Mouse (Mus musculus): ENCODE data around the gene Gpr155. TPM values are rescaled to one million over a fixed set of nuclear protein-coding genes. Genes with fewer than 3 reads are reported as not detected.

The Gpr155 gene
- polyA plus RNA-seq, 1 experiment from 2014 or later, result 4.9 TPM

DNA sequence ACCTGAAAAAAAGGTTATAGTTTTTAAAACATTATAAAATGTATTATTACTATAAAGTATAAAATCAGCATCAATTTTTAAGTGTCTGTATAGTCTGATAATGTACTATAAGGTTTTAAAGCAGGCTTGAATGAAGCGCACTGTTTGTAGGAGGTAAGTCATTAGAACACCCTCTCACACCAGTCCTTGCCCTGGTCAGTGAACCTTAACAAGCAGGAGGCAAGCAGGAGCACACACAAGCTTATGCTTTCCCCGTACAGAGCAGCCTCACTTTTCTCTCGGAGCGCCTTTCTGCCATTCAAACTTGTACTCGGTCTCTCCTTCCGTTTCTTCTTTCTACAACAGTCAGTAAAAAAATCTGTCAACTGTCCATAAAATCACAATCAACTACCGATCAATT, 80.4 kb downstream of the Gpr155 start:
- no peak overlapping the region for H3K9ac ChIP-seq (ENCODE audit: low read depth, low read length)
- no peaks in the 10 kb centered on the region for H3K4me1 ChIP-seq (ENCODE audit: control insufficient read depth, insufficient read depth, low read length)
- no peaks in the 10 kb centered on the region for H3K9me3 ChIP-seq (replicated peaks; ENCODE audit: control insufficient read depth, low read length)
- WGBS (ENCODE audit: insufficient replicate concordance), result 89% methylated on average over 7 of the region's 7 CpGs
- H3K4me3 ChIP-seq (ENCODE audit: low read depth, low read length), result no peak overlapping the region
- peaks cover 12% of the 10 kb centered on the region for H3K36me3 ChIP-seq (ENCODE audit: control insufficient read depth, insufficient read depth, low read length)
- H3K27ac ChIP-seq (ENCODE audit: low read depth, low read length), result no peak overlapping the region
- no peak overlapping the region for H3K4me2 ChIP-seq
- H3K27me3 ChIP-seq (ENCODE audit: control insufficient read depth, insufficient read depth, low read length), result no peaks in the 10 kb centered on the region
- no peak for ATAC-seq (replicated peaks; ENCODE audit: insufficient number of reproducible peaks, low FRiP score, low TSS enrichment)

DNA sequence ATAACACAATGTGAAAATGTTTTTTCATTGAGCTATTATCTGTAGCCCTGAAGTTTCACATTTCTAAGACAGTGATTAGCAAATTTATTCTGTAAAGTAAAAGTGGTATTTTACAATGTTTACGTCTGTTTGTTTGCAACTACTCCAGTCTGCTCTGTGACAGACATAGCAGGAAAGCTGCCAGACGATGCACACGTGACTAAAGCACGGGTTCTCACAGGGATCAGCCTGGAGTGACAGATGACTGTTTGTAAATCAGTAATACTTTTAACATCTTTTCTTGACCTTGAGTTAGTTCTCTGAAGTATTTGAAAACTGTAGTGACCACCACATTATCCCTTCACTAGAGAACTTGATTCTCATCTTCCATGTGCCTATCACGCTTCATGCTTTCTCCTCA, 81.9 kb downstream of the Gpr155 start:
- no peak for ATAC-seq (replicated peaks; ENCODE audit: insufficient number of reproducible peaks, low FRiP score, low TSS enrichment)
- Histone ChIP-seq H3K9ac (ENCODE audit: low read depth, low read length) (no peak overlapping the region), H3K27me3 (ENCODE audit: control insufficient read depth, insufficient read depth, low read length) (no peaks in the 10 kb centered on the region), H3K27ac (ENCODE audit: low read depth, low read length) (no peak overlapping the region), H3K4me1 (ENCODE audit: control insufficient read depth, insufficient read depth, low read length) (no peaks in the 10 kb centered on the region), H3K4me2 (no peak overlapping the region), H3K4me3 (ENCODE audit: low read depth, low read length) (no peak overlapping the region), H3K36me3 (ENCODE audit: control insufficient read depth, insufficient read depth, low read length) (peaks cover 15% of the 10 kb centered on the region), H3K9me3 (replicated peaks; ENCODE audit: control insufficient read depth, low read length) (no peaks in the 10 kb centered on the region)
- WGBS (ENCODE audit: insufficient replicate concordance), result 86% methylated on average over 5 of the region's 5 CpGs

DNA sequence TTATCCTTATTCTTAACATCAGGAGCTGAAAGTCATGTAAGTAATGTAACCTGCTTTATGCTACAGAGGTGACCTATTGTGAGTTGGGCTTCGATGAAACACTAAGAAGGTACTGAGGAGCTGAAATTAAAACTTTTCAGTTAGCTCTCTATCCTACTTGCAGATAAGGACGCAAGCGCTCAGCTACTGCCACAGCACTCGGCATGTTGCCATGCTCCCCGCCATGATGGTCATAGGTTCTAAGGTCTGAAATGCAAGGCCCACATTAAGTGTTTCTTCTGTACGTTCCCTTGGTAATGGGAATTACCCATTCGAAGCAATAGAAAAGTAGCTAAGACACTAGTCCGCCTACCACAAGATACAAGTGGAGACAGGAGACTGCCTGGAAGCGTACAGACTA, 83.7 kb downstream of the Gpr155 start:
- Histone ChIP-seq H3K27ac (ENCODE audit: low read depth, low read length) (no peak overlapping the region), H3K27me3 (ENCODE audit: control insufficient read depth, insufficient read depth, low read length) (no peaks in the 10 kb centered on the region), H3K9me3 (replicated peaks; ENCODE audit: control insufficient read depth, low read length) (no peaks in the 10 kb centered on the region), H3K36me3 (ENCODE audit: control insufficient read depth, insufficient read depth, low read length) (peaks cover 9% of the 10 kb centered on the region), H3K4me2 (no peak overlapping the region), H3K4me3 (ENCODE audit: low read depth, low read length) (no peak overlapping the region), H3K9ac (ENCODE audit: low read depth, low read length) (no peak overlapping the region), H3K4me1 (ENCODE audit: control insufficient read depth, insufficient read depth, low read length) (no peaks in the 10 kb centered on the region)
- WGBS (ENCODE audit: insufficient replicate concordance), result 89% methylated on average over 9 of the region's 9 CpGs
- no peak for ATAC-seq (replicated peaks; ENCODE audit: insufficient number of reproducible peaks, low FRiP score, low TSS enrichment)

DNA sequence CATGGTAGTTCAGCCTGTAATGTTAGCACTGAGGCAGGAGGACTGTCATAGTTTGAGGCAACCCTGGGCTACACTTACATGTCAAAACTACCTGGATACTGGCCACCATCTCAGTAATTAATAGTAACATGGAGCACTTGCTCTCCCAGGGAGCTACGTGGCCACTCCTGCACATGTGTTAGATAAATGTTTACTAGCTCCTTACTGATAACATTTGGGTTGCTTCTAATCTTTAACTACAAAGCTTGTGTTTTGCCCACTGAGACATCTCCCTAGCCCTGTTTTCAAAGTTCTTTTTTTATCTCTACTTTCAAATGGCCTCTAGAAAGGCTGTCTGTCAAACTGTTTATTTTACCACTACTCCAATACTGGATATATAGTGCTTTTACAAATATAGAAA, 84.4 kb downstream of the Gpr155 start:
- H3K9ac ChIP-seq (ENCODE audit: low read depth, low read length), result no peak overlapping the region
- no peaks in the 10 kb centered on the region for H3K4me1 ChIP-seq (ENCODE audit: control insufficient read depth, insufficient read depth, low read length)
- H3K4me3 ChIP-seq (ENCODE audit: low read depth, low read length), result no peak overlapping the region
- 53% methylated on average over 1 of the region's 1 CpGs for WGBS (ENCODE audit: insufficient replicate concordance)
- no peaks in the 10 kb centered on the region for H3K27me3 ChIP-seq (ENCODE audit: control insufficient read depth, insufficient read depth, low read length)
- no peak overlapping the region for H3K4me2 ChIP-seq
- H3K36me3 ChIP-seq (ENCODE audit: control insufficient read depth, insufficient read depth, low read length), result peaks cover 9% of the 10 kb centered on the region
- no peak overlapping the region for H3K27ac ChIP-seq (ENCODE audit: low read depth, low read length)
- ATAC-seq (replicated peaks; ENCODE audit: insufficient number of reproducible peaks, low FRiP score, low TSS enrichment), result no peak
- no peaks in the 10 kb centered on the region for H3K9me3 ChIP-seq (replicated peaks; ENCODE audit: control insufficient read depth, low read length)

DNA sequence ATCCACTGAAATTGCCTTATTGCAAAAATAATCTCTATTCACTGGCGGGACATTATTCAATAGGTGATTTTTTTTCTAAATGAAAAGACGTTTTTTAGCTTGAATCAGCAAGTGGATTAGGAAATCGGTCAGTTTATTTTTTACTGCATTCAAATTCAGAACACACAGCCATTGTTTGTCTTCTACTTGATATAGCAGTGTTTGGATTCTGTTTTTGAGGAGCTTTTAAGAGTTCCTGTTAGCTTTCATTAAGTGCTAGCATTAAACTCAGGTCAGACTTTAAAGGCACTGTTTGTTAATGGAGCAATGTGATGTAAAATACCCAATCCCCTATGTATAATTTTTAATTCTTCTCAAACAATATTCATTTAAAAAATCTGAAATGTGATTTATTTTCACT, 87.5 kb downstream of the Gpr155 start:
- H3K9ac ChIP-seq (ENCODE audit: low read depth, low read length), result no peak overlapping the region
- H3K36me3 ChIP-seq (ENCODE audit: control insufficient read depth, insufficient read depth, low read length), result peaks cover 5% of the 10 kb centered on the region; the same call in 1 of the 2 replicates
- H3K4me3 ChIP-seq (ENCODE audit: low read depth, low read length), result no peak overlapping the region
- H3K9me3 ChIP-seq (replicated peaks; ENCODE audit: control insufficient read depth, low read length), result no peaks in the 10 kb centered on the region
- no peaks in the 10 kb centered on the region for H3K27me3 ChIP-seq (ENCODE audit: control insufficient read depth, insufficient read depth, low read length)
- H3K27ac ChIP-seq (ENCODE audit: low read depth, low read length), result no peak overlapping the region
- H3K4me1 ChIP-seq (ENCODE audit: control insufficient read depth, insufficient read depth, low read length), result no peaks in the 10 kb centered on the region
- 87% methylated on average over 3 of the region's 3 CpGs for WGBS (ENCODE audit: insufficient replicate concordance)
- ATAC-seq (replicated peaks; ENCODE audit: insufficient number of reproducible peaks, low FRiP score, low TSS enrichment), result no peak
- H3K4me2 ChIP-seq, result no peak overlapping the region

DNA sequence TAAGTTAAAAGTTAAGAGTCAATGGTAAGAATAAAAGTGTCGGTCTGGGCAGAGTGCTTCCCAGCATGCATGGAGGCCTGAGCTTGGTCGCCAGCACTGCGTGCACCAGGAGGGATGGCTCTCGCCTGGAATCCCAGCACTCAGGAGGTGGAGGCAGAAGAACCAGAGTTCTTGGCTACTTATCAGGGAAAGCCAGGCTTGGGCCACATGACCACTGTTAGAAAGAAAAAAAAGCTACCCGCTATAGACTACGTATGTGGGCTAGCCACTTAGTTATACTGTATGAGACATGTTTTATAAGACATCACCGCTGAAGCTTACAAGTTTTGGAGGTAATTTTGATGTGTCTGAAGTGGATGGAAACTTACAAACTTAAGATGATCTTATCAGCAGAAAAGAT, 88.2 kb downstream of the Gpr155 start:
- no peak overlapping the region for H3K4me2 ChIP-seq
- WGBS (ENCODE audit: insufficient replicate concordance), result 78% methylated on average over 7 of the region's 7 CpGs
- peaks cover 5% of the 10 kb centered on the region; the same call in 1 of the 2 replicates for H3K36me3 ChIP-seq (ENCODE audit: control insufficient read depth, insufficient read depth, low read length)

DNA sequence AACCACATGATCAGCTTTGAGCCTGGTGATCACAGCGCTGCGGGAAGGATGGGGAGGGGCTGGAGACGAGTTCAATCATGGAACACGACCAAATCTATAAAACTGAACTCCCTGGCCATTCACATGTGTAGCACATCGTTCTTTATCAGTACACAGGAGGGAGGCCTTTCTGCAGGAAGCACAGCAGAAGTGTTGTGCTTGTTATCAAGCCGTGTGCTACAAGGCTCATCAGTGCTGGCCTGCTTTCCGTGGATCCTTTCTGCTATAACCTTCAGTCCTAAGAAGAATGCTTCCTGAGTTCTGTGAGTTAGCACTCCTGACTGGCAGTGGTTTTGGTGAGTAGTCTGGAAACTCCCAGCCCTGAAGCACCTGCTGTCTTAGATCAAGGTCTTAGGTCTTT, 91.3 kb downstream of the Gpr155 start:
- Histone ChIP-seq H3K27me3 (ENCODE audit: control insufficient read depth, insufficient read depth, low read length) (no peaks in the 10 kb centered on the region), H3K4me2 (no peak overlapping the region), H3K9me3 (replicated peaks; ENCODE audit: control insufficient read depth, low read length) (no peaks in the 10 kb centered on the region), H3K4me3 (ENCODE audit: low read depth, low read length) (no peak overlapping the region), H3K9ac (ENCODE audit: low read depth, low read length) (no peak overlapping the region), H3K36me3 (ENCODE audit: control insufficient read depth, insufficient read depth, low read length) (peaks cover 5% of the 10 kb centered on the region; the same call in 1 of the 2 replicates), H3K4me1 (ENCODE audit: control insufficient read depth, insufficient read depth, low read length) (no peaks in the 10 kb centered on the region), H3K27ac (ENCODE audit: low read depth, low read length) (no peak overlapping the region)
- no peak for ATAC-seq (replicated peaks; ENCODE audit: insufficient number of reproducible peaks, low FRiP score, low TSS enrichment)
- 69% methylated on average over 7 of the region's 7 CpGs for whole genome bisulfite sequencing (ENCODE audit: insufficient replicate concordance)

More for the DNA sequence above, 88.2 kb downstream of the Gpr155 start:
- Histone ChIP-seq H3K27me3 (ENCODE audit: control insufficient read depth, insufficient read depth, low read length) (no peaks in the 10 kb centered on the region), H3K9ac (ENCODE audit: low read depth, low read length) (no peak overlapping the region), H3K9me3 (replicated peaks; ENCODE audit: control insufficient read depth, low read length) (no peaks in the 10 kb centered on the region), H3K4me1 (ENCODE audit: control insufficient read depth, insufficient read depth, low read length) (no peaks in the 10 kb centered on the region), H3K4me3 (ENCODE audit: low read depth, low read length) (no peak overlapping the region), H3K27ac (ENCODE audit: low read depth, low read length) (no peak overlapping the region)
- ATAC-seq (replicated peaks; ENCODE audit: insufficient number of reproducible peaks, low FRiP score, low TSS enrichment), result no peak; the same call in 1 of the 2 replicates

Other genes starting within 250 kb of the Gpr155 start
- 70.5 and 78.4 TPM in 2 replicates for gene Ola1, start 167.6 kb downstream of the Gpr155 start, polyA plus RNA-seq (2014; fragmentation: Nextera tagmentation; extraction: Ambion mirVana)
- gene Sp9, start 114.6 kb downstream of the Gpr155 start, polyA plus RNA-seq (2014; fragmentation: Nextera tagmentation; extraction: Ambion mirVana), result 0.04 TPM in 1 of 2 replicates, not detected in the other
- 12.5 and 17.5 TPM in 2 replicates for gene Scrn3, start 74.0 kb downstream of the Gpr155 start, polyA plus RNA-seq (2014; fragmentation: Nextera tagmentation; extraction: Ambion mirVana)
- 17.1 and 17.6 TPM in 2 replicates for gene Cir1, start 73.9 kb downstream of the Gpr155 start, polyA plus RNA-seq (2014; fragmentation: Nextera tagmentation; extraction: Ambion mirVana)
- gene Wipf1, start 143.2 kb upstream of the Gpr155 start, polyA plus RNA-seq (2014; fragmentation: Nextera tagmentation; extraction: Ambion mirVana), result 6.3 and 7.8 TPM in 2 replicates
- gene Chrna1, start 193.8 kb upstream of the Gpr155 start, polyA plus RNA-seq (2014; fragmentation: Nextera tagmentation; extraction: Ambion mirVana), result 0.15 and 0.33 TPM in 2 replicates